Mouse (Mus musculus) ES-E14 (cell line): Measurements from ENCODE around the gene Rtkn2. TPM values are rescaled to one million over a fixed set of nuclear protein-coding genes. Genes with fewer than 3 reads are reported as not detected.

ENCODE experiments used
- DNase-seq: peaks from one replicate; pipeline ENCODE4 v3.0.0-alpha.2; 2013; ENCODE audit warnings: low read depth, low spot score
- H3K27ac ChIP-seq: 2 replicates; pipeline ENCODE4 v1.5.1; 2012; ENCODE audit warnings: low read depth, mild to moderate bottlenecking, low read length, moderate library complexity, mixed read lengths; ENCODE audit not compliant: poor library complexity, insufficient read depth, severe bottlenecking
- H3K36me3 ChIP-seq: 2 replicates; pipeline ENCODE4 v1.6.1; 2012; ENCODE audit warnings: mild to moderate bottlenecking, low read length, moderate library complexity, mixed read lengths; ENCODE audit not compliant: control insufficient read depth, poor library complexity, insufficient read depth, severe bottlenecking
- H3K4me1 ChIP-seq, 2 experiments: fragments of 150-350 bp in 1 of 2; sonication (generic) in 1 of 2; 2 replicates each; pipeline ENCODE4 v1.6.1; 2012; ENCODE audit warnings: low read length in 2 of 2, mild to moderate bottlenecking in 1 of 2, mixed read lengths in 1 of 2; ENCODE audit not compliant: control insufficient read depth in 2 of 2, insufficient read depth in 2 of 2, poor library complexity in 1 of 2
- H3K4me3 ChIP-seq, 2 experiments: fragments of 150-350 bp in 1 of 2; sonication (generic) in 1 of 2; 2 replicates each; pipeline ENCODE4 v1.5.1; 2012; ENCODE audit warnings: low read length in 2 of 2, low read depth in 1 of 2, mild to moderate bottlenecking in 1 of 2, mixed read lengths in 1 of 2; ENCODE audit not compliant: insufficient read depth in 1 of 2, poor library complexity in 1 of 2, severe bottlenecking in 1 of 2
- H3K9ac ChIP-seq: 2 replicates; pipeline ENCODE4 v1.6.1; 2012; ENCODE audit warnings: low read depth, mild to moderate bottlenecking, low read length, mixed read lengths; ENCODE audit not compliant: poor library complexity, insufficient read depth, severe bottlenecking
- H3K9me3 ChIP-seq: fragments of 150-350 bp; sonication (generic); 2 replicates; pipeline ENCODE4 v1.6.1; 2012; ENCODE audit warnings: low read depth, mild to moderate bottlenecking, low read length; ENCODE audit not compliant: control insufficient read depth, insufficient read depth
- CHD2 ChIP-seq: IDR thresholded peaks from 2 replicates; pipeline ENCODE4 v1.6.1; 2014; ENCODE audit warnings: mild to moderate bottlenecking, low read depth, low read length, inconsistent platforms
- HCFC1 ChIP-seq: IDR thresholded peaks from 2 replicates; pipeline ENCODE4 v1.6.1; 2012; ENCODE audit warnings: low read length, inconsistent platforms, borderline replicate concordance; ENCODE audit not compliant: insufficient read depth
- MAFK ChIP-seq: IDR thresholded peaks from 2 replicates; pipeline ENCODE4 v1.6.1; 2014; ENCODE audit warnings: mild to moderate bottlenecking, low read depth, low read length, inconsistent platforms; ENCODE audit not compliant: insufficient read depth
- ZC3H11A ChIP-seq: IDR thresholded peaks from 2 replicates; pipeline ENCODE4 v1.6.1; 2012; ENCODE audit warnings: low read depth, mild to moderate bottlenecking, inconsistent platforms, low read length, borderline replicate concordance
- ZNF384 ChIP-seq: IDR thresholded peaks from 2 replicates; pipeline ENCODE4 v1.6.1; 2012; ENCODE audit warnings: low read depth, low read length, inconsistent platforms
- in situ Hi-C, 2 experiments: fragments of 600-800 bp; cut with MboI; formaldehyde crosslinking; loops; one replicate each; pipeline ENCODE4 v1.15.1; 2025; ENCODE audit warnings: low sequenced_read_pairs in 2 of 2, inconsistent platforms in 1 of 2; ENCODE audit not compliant: unreplicated experiment in 2 of 2
- total RNA-seq: library from RNA; depleted of rRNA; stranded (reverse); fragments of 300-350 nt; gene quantifications from 2 replicates; pipeline ENCODE4 v1.2.3, GENCODE M21; 2012

The Rtkn2 gene
- total RNA-seq, 1 experiment, result 6.0 TPM

DNA sequence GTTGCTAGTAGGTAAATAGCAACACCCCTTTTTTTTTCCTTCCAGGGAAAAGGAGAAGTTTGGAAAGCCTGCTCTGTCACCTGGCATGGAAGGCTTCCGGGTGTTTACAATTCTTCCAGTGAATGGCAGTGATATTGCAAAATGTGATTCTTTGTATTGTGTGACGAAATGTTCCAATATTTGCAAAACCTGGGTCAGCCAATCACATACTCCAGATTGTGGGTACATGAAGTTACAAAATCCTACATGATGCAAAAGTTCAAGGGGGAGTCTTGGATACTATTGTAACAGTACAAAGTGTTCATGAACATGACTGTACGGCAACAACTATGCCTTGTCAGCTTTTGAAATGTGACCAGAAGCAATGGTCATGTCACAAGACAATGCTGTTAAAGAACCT lies 78.5 kb downstream of the Rtkn2 start:
- in situ Hi-C loops, result loop anchor here in 1 of 2 experiments (10.0 kb wide), 1 partner anchor 97 kb away; no protein-coding TSS in a partner anchor
- Histone ChIP-seq H3K36me3 (no peaks in the 10 kb centered on the region), H3K4me1 (0 out of 4 replicates have a peak, but pooled peaks cover 0 to under 1% of the 10 kb centered on the region in 2 experiments), H3K4me3 (no peak overlapping the region), H3K9me3 (no peaks in the 10 kb centered on the region), H3K9ac (no peak overlapping the region), H3K27ac (no peak overlapping the region)
- TF ChIP-seq ZNF384 (no peak), ZC3H11A (no peak), CHD2 (no peak), MAFK (no peak), HCFC1 (no peak)
- no peak for DNase-seq

DNA sequence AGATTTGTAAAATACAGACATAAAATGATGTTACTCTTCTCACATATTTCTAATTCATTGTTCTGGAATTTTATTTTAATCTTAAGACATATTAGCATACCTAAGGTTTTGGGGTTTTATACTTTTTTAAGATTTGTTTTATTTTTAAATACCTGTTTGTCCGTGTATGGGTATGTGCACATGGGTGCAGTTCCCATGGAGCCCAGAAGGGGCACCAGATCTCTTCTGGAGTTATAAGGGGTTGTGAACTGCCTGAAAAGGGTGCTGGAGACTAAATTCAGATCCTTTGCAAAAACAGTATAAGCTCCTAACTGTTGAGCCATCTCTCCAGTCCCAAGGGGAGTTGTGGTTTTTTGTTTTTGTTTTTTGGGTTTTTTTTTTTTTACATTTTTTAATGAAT lies 79.0 kb downstream of the Rtkn2 start:
- Histone ChIP-seq H3K9ac (no peak overlapping the region), H3K9me3 (no peaks in the 10 kb centered on the region), H3K4me3 (no peak overlapping the region), H3K4me1 (no peaks in the 10 kb centered on the region), H3K36me3 (no peaks in the 10 kb centered on the region), H3K27ac (no peak overlapping the region)
- in situ Hi-C loops, result loop anchor here in 1 of 2 experiments (10.0 kb wide), 1 partner anchor 96 kb away; no protein-coding TSS in a partner anchor
- TF ChIP-seq ZNF384 (no peak), HCFC1 (no peak), CHD2 (no peak), ZC3H11A (no peak), MAFK (no peak)
- DNase-seq, result no peak

- Histone ChIP-seq H3K9ac (no peak overlapping the region), H3K27ac (no peak overlapping the region), H3K36me3 (no peaks in the 10 kb centered on the region), H3K4me3 (no peak overlapping the region), H3K9me3 (no peaks in the 10 kb centered on the region), H3K4me1 (0 out of 4 replicates have a peak, but pooled peaks cover 0 to 3% of the 10 kb centered on the region in 2 experiments)
- no peak for DNase-seq
- TF ChIP-seq CHD2 (no peak), HCFC1 (no peak), ZNF384 (no peak), ZC3H11A (no peak), MAFK (no peak)
- in situ Hi-C loops, result no loop called here
These were observed 81.3 kb downstream of the Rtkn2 start for GRCm38 (mm10) chr10:68060590-68061248.

GRCm38 (mm10) chr10:68061249-68061615 lies 81.9 kb downstream of the Rtkn2 start:
- Histone ChIP-seq H3K9me3 (no peaks in the 10 kb centered on the region), H3K4me1 (0 out of 4 replicates have a peak, but pooled peaks cover 0 to 3% of the 10 kb centered on the region in 2 experiments), H3K4me3 (no peak overlapping the region), H3K36me3 (no peaks in the 10 kb centered on the region), H3K27ac (no peak overlapping the region), H3K9ac (no peak overlapping the region)
- in situ Hi-C loops, result no loop called here
- no peak for DNase-seq
- TF ChIP-seq HCFC1 (no peak), CHD2 (no peak), MAFK (no peak), ZC3H11A (no peak), ZNF384 (no peak)
